Mouse (Mus musculus): Measurements from ENCODE around the gene Shmt2.

GRCm38 (mm10) chr10:127519041-127519701 is 3.1 kb downstream of the Shmt2 start:
- TF ChIP-seq CTCF (IDR thresholded peaks at IDR 0.05; ENCODE audit: insufficient read depth, low read length) (no peak), POLR2A (IDR thresholded peaks at IDR 0.05; ENCODE audit: borderline replicate concordance, extremely low read depth, low read depth, low read length) (no peak)
